Mouse (Mus musculus): ENCODE data around the gene Cask. TPM values are rescaled to one million over a fixed set of nuclear protein-coding genes. Genes with fewer than 3 reads are reported as not detected.
A peak's percentile ranks its signal among the peaks of the same experiment; 100 is the strongest.

The Cask gene
- total and polyA plus RNA-seq, 2 experiments from 2014 or later, result 79.5 to 146 TPM

DNA sequence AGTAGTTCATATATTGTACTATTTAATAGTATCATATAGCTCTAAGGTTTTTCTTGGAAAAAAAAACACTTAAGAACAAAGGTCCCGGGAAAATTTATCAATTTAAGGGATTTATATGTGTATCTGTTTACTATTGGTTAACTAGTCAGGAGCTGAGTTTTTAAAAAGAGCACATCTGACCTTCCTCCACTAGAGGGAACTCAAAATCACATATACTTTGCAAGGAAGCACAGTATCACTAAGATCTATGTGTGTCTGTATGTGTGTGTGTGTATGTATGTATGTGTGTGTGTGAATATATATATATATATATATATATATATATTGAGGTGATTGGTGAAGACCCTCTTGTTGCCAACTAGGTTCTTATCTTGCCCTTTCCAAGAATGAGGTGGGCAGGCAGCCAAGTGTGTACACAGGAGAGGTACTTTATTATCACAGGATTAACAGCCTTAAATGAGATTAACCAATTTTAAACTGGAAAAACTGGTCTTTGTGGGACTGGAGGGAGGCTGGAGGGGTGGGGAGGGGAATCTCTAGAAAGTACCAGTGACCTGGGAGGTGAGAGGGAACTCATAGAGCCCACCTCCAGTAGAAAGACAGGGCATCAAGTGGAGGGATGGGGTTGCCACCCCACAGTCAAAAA lies 121.2 kb downstream of the Cask start:
- Histone ChIP-seq H3K9ac (replicated peaks; ENCODE audit: low read length, poor library complexity, severe bottlenecking) (no peak overlapping the region), H3K4me2 (ENCODE audit: low read depth, low read length, poor library complexity, severe bottlenecking) (no peak overlapping the region), H3K4me1 (ENCODE audit: insufficient read depth, low read length) (no peaks in the 10 kb centered on the region), H3K36me3 (ENCODE audit: insufficient read depth, low read length) (no peaks in the 10 kb centered on the region), H3K27me3 (ENCODE audit: insufficient read depth, low read length) (no peaks in the 10 kb centered on the region), H3K4me3 (ENCODE audit: low read depth, low read length) (no peak overlapping the region), H3K27ac (ENCODE audit: low read depth, low read length) (no peak overlapping the region), H3K9me3 (ENCODE audit: low read length) (no peaks in the 10 kb centered on the region)
- ATAC-seq (ENCODE audit: low FRiP score) (no peak), DNase-seq (ENCODE audit: low spot score) (peak; percentile 22)
- peak; percentile 48 for TF ChIP-seq CTCF (IDR thresholded peaks at IDR 0.05)
- WGBS, result 68% methylated on average over 1 of the region's 1 CpGs

DNA sequence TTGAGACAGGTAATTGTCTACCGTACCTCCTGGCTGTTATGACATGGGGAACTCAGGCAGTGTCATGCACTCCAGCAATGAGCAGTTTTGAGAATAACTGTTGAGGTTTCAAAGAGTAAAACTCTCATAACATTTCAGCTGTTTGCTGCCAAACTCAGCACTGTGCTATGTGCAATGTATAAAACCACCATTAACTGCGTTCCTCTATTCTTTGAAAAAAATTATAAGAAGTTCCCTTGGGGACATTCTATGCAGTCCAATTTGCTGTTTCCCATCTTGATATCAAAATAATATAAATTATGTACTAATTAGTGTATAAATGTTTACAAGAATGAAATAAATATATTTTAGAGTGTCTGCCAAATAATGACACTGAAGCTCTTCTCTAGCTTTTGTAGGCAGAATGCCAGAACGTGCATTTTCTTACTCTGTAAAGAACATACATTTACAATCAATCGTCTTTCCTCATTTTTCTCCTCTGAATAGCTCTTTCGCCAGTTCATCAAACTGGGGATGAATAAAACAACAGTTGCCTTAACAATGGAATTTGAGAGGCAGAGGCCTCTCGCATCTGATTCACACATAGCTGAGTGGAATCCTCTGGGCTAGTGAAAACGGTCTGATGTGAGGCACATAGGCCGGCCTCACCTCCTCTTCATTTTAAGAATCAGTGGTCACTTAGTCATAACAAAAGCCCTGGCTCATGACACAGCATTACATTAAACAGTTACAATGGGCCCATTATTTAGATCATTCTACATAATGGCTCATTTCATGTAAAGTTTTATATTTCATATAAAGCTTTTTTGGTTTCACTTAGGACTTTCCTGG lies 125.4 kb downstream of the Cask start:
- 54% methylated on average over 8 of the region's 8 CpGs for WGBS

DNA sequence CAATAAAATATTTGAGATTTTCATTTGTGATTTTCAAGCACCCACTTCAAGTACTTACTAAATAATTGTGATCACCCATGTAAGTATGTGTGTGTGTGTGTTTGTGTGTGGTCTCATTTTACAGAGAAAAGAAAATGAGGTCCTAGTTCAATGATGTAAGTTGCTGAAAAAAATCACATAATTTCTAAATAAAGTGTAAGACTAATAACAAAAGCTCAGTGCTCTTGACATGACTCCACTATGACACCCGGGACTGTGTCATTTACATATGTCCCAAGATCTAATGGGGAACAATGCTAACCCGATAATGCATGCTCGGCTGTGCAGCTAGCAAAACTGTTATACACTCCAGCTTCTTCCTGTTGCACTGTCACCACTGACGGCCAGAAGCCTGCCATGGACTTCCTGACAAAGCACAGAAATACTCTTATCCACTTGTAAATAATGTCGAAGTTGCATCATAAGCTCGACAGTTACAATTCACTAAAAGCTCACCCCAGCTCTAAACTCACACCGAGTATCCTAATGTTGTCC lies 130.8 kb downstream of the Cask start:
- Histone ChIP-seq H3K4me3 (ENCODE audit: low read depth, low read length) (no peak overlapping the region), H3K4me1 (ENCODE audit: insufficient read depth, low read length) (no peaks in the 10 kb centered on the region), H3K9me3 (ENCODE audit: low read length) (no peaks in the 10 kb centered on the region), H3K4me2 (ENCODE audit: low read depth, low read length, poor library complexity, severe bottlenecking) (no peak overlapping the region), H3K36me3 (ENCODE audit: insufficient read depth, low read length) (no peaks in the 10 kb centered on the region), H3K27me3 (ENCODE audit: insufficient read depth, low read length) (no peaks in the 10 kb centered on the region), H3K9ac (replicated peaks; ENCODE audit: low read length, poor library complexity, severe bottlenecking) (no peak overlapping the region), H3K27ac (ENCODE audit: low read depth, low read length) (no peak overlapping the region)
- ATAC-seq (ENCODE audit: low FRiP score), result no peak
- WGBS, result 65% methylated on average over 7 of the region's 7 CpGs
- no peak for TF ChIP-seq CTCF (IDR thresholded peaks at IDR 0.05)
- no peak for DNase-seq (ENCODE audit: low spot score)

More for the DNA sequence above, 125.4 kb downstream of the Cask start:
- Histone ChIP-seq H3K9ac (replicated peaks; ENCODE audit: low read length, poor library complexity, severe bottlenecking) (no peak overlapping the region), H3K27ac (ENCODE audit: low read depth, low read length) (no peak overlapping the region), H3K4me3 (ENCODE audit: low read depth, low read length) (no peak overlapping the region), H3K27me3 (ENCODE audit: insufficient read depth, low read length) (no peaks in the 10 kb centered on the region), H3K36me3 (ENCODE audit: insufficient read depth, low read length) (no peaks in the 10 kb centered on the region), H3K4me1 (ENCODE audit: insufficient read depth, low read length) (no peaks in the 10 kb centered on the region), H3K9me3 (ENCODE audit: low read length) (no peaks in the 10 kb centered on the region), H3K4me2 (ENCODE audit: low read depth, low read length, poor library complexity, severe bottlenecking) (no peak overlapping the region)
- no peak for DNase-seq (ENCODE audit: low spot score)
- no peak for ATAC-seq (ENCODE audit: low FRiP score)
- no peak for TF ChIP-seq CTCF (IDR thresholded peaks at IDR 0.05)

DNA sequence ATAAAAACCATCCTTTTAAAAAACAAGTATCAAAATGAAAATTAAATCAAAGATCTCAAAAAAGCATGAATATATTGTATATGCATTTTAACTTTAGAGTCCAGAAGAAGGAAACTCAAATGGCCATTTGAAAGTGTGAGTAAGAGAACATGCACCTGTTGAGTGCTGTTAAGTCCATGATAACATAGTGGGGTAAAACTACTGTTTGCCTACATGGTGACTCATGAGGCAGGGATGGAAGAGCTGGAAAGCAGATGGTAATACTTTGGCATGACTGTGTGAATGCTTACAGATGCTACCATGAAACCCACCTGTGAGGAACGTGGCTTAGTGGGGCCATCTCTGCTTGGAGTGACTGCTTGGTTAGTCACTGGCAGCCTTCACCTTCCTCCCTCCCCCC lies 132.9 kb downstream of the Cask start:
- H3K4me2 ChIP-seq (ENCODE audit: low read depth, low read length, poor library complexity, severe bottlenecking), result no peak overlapping the region
- no peak overlapping the region for H3K9ac ChIP-seq (replicated peaks; ENCODE audit: low read length, poor library complexity, severe bottlenecking)
- no peak for TF ChIP-seq CTCF (IDR thresholded peaks at IDR 0.05)
- DNase-seq (ENCODE audit: low spot score) (no peak), ATAC-seq (ENCODE audit: low FRiP score) (no peak)
- H3K4me3 ChIP-seq (ENCODE audit: low read depth, low read length), result no peak overlapping the region
- no peaks in the 10 kb centered on the region for H3K9me3 ChIP-seq (ENCODE audit: low read length)
- H3K36me3 ChIP-seq (ENCODE audit: insufficient read depth, low read length), result no peaks in the 10 kb centered on the region
- no peaks in the 10 kb centered on the region for H3K27me3 ChIP-seq (ENCODE audit: insufficient read depth, low read length)
- no peaks in the 10 kb centered on the region for H3K4me1 ChIP-seq (ENCODE audit: insufficient read depth, low read length)
- 74% methylated on average over 1 of the region's 1 CpGs for WGBS
- H3K27ac ChIP-seq (ENCODE audit: low read depth, low read length), result no peak overlapping the region

DNA sequence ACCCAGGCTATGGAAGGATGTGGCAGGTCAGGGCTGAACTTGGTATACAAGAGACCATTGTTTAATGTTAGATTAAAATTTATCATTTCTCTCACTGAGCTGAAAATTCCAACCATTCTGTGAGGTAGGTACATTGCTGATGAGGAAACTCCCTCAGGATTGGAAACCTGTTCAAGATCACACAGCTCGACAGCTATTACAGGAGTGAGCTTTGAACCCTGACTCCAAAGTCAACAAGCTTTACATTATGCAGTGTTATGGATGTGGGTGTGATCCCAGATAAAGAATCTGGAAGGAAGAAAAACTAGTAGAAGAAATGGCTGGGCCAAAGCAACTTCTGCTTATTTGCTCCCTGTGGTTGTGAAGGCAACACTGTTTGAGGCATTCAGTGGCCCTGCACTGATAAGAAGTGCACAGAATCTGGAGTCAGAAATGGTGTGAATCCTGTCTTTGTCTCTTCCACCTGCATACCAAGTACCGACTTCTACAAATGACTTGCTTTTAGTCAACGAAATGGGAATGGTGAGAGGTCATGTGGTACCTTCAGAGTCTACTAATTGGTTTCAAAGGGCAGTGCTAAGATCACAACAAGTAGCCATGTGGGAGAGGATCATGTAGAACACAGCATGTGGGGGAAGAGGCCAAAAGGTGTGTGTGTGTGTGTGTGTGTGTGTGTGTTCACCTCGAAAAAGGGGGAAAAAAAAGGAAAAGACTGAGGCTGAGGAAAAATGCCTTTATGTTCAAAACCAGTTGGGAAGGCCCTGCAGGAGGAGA lies 134.2 kb downstream of the Cask start:
- 73% methylated on average over 4 of the region's 4 CpGs for WGBS
- H3K9me3 ChIP-seq (ENCODE audit: low read length), result no peaks in the 10 kb centered on the region
- DNase-seq (ENCODE audit: low spot score), result no peak
- H3K27me3 ChIP-seq (ENCODE audit: insufficient read depth, low read length), result no peaks in the 10 kb centered on the region
- H3K4me2 ChIP-seq (ENCODE audit: low read depth, low read length, poor library complexity, severe bottlenecking), result no peak overlapping the region
- no peaks in the 10 kb centered on the region for H3K36me3 ChIP-seq (ENCODE audit: insufficient read depth, low read length)
- ATAC-seq (ENCODE audit: low FRiP score), result no peak
- TF ChIP-seq CTCF (IDR thresholded peaks at IDR 0.05), result no peak
- no peak overlapping the region for H3K27ac ChIP-seq (ENCODE audit: low read depth, low read length)
- no peaks in the 10 kb centered on the region for H3K4me1 ChIP-seq (ENCODE audit: insufficient read depth, low read length)
- H3K4me3 ChIP-seq (ENCODE audit: low read depth, low read length), result no peak overlapping the region
- no peak overlapping the region for H3K9ac ChIP-seq (replicated peaks; ENCODE audit: low read length, poor library complexity, severe bottlenecking)

Measured in midbrain, postnatal 0 days (tissue).